Mouse (Mus musculus) midbrain, embryonic 12.5 days (tissue): ENCODE data around the gene Letm1. TPM values are rescaled to one million over a fixed set of nuclear protein-coding genes. Genes with fewer than 3 reads are reported as not detected.
A peak's percentile ranks its signal among the peaks of the same experiment; 100 is the strongest.

Source experiments
- ATAC-seq: fragments of 200-750 bp; cut with Nextera tagmentation; 2 replicates; pipeline ENCODE4 v1.8.0; 2017; ENCODE audit warnings: low read depth, moderate TSS enrichment, moderate library complexity; ENCODE audit not compliant: low FRiP score
- H3K27ac ChIP-seq: fragments of 300-500 bp; sonication (generic); replicated peaks from 2 replicates; pipeline ENCODE4 v1.5.1; 2016; ENCODE audit warnings: mild to moderate bottlenecking
- H3K27me3 ChIP-seq: fragments of 300-500 bp; sonication (generic); 2 replicates; pipeline ENCODE4 v1.6.1; 2016; ENCODE audit warnings: mild to moderate bottlenecking
- H3K36me3 ChIP-seq: fragments of 300-500 bp; sonication (generic); 2 replicates; pipeline ENCODE4 v1.6.1; 2016
- H3K4me1 ChIP-seq: fragments of 300-500 bp; sonication (generic); 2 replicates; pipeline ENCODE4 v1.6.1; 2016
- H3K4me2 ChIP-seq: fragments of 300-500 bp; sonication (generic); replicated peaks from 2 replicates; pipeline ENCODE4 v1.6.1; 2016; ENCODE audit warnings: mild to moderate bottlenecking, moderate library complexity
- H3K4me3 ChIP-seq: fragments of 300-500 bp; sonication (generic); 2 replicates; pipeline ENCODE4 v1.5.1; 2016; ENCODE audit warnings: mild to moderate bottlenecking
- H3K9ac ChIP-seq: fragments of 300-500 bp; sonication (generic); replicated peaks from 2 replicates; pipeline ENCODE4 v1.6.1; 2016; ENCODE audit warnings: mild to moderate bottlenecking, moderate library complexity
- H3K9me3 ChIP-seq: fragments of 300-500 bp; sonication (generic); 2 replicates; pipeline ENCODE4 v1.6.1; 2016; ENCODE audit warnings: mild to moderate bottlenecking
- WGBS: fragments of 180-500 bp; shearing (Covaris S2); methylation state at CpG from one replicate; pipeline ENCODE4 v1.1.7; 2016; 5-methylcytosine and 5-hydroxymethylcytosine counted together
- polyA plus RNA-seq: library from polyadenylated mRNA; unstranded; fragments of >200 nt; fragmentation: Nextera tagmentation; extraction: Ambion mirVana; gene quantifications from 2 replicates; pipeline ENCODE4 v1.2.1, GENCODE M21; 2016

The Letm1 gene
- polyA plus RNA-seq, 1 experiment from 2014 or later, result 54.2 TPM

- Histone ChIP-seq H3K4me3 (no peak overlapping the region), H3K9me3 (no peaks in the 10 kb centered on the region), H3K36me3 (peaks cover 64% of the 10 kb centered on the region), H3K27me3 (peaks cover 20% of the 10 kb centered on the region; the same call in 1 of the 2 replicates), H3K4me1 (0 out of 2 replicates have a peak, but pooled peaks cover 3% of the 10 kb centered on the region), H3K27ac (no peak overlapping the region), H3K9ac (no peak overlapping the region), H3K4me2 (no peak overlapping the region)
- ATAC-seq, result no peak
- 90% methylated on average over 16 of the region's 16 CpGs for WGBS
These were observed 47.1 kb downstream of the Letm1 start for GRCm38 (mm10) chr5:33735412-33736092.

- WGBS, result 94% methylated on average over 12 of the region's 12 CpGs
- ATAC-seq, result no peak
These were observed 48.8 kb downstream of the Letm1 start for GRCm38 (mm10) chr5:33733837-33734236.

GRCm38 (mm10) chr5:33731051-33731450, 51.6 kb downstream of the Letm1 start:
- Histone ChIP-seq H3K4me1 (peaks cover 13% of the 10 kb centered on the region), H3K36me3 (peaks cover 87% of the 10 kb centered on the region), H3K4me3 (no peak overlapping the region), H3K4me2 (no peak overlapping the region), H3K27me3 (peaks cover 62% of the 10 kb centered on the region), H3K27ac (no peak overlapping the region), H3K9me3 (no peaks in the 10 kb centered on the region), H3K9ac (no peak overlapping the region)
- no peak for ATAC-seq
- 72% methylated on average over 21 of the region's 21 CpGs for WGBS

More at GRCm38 (mm10) chr5:33733837-33734236, 48.8 kb downstream of the Letm1 start:
- Histone ChIP-seq H3K27ac (no peak overlapping the region), H3K9me3 (no peaks in the 10 kb centered on the region), H3K4me2 (no peak overlapping the region), H3K4me3 (no peak overlapping the region), H3K27me3 (peaks cover 36% of the 10 kb centered on the region), H3K4me1 (0 out of 2 replicates have a peak, but pooled peaks cover 3% of the 10 kb centered on the region), H3K9ac (no peak overlapping the region), H3K36me3 (peaks cover 82% of the 10 kb centered on the region)

GRCm38 (mm10) chr5:33730516-33730915, 52.1 kb downstream of the Letm1 start:
- no peak for ATAC-seq
- Histone ChIP-seq H3K4me2 (no peak overlapping the region), H3K9ac (0 out of 2 replicates have a peak overlapping the region, but pooled peaks have one; percentile 4), H3K36me3 (peaks cover 83% of the 10 kb centered on the region), H3K4me3 (no peak overlapping the region), H3K4me1 (peaks cover 17% of the 10 kb centered on the region), H3K27me3 (peaks cover 68% of the 10 kb centered on the region), H3K27ac (no peak overlapping the region), H3K9me3 (no peaks in the 10 kb centered on the region)
- WGBS, result 51% methylated on average over 5 of the region's 5 CpGs

- H3K9me3 ChIP-seq, result no peaks in the 10 kb centered on the region
- no peak overlapping the region for H3K4me3 ChIP-seq
- no peak overlapping the region for H3K9ac ChIP-seq
- no peak overlapping the region for H3K27ac ChIP-seq
- WGBS, result 80% methylated on average over 7 of the region's 7 CpGs
- H3K4me1 ChIP-seq, result peaks cover 31% of the 10 kb centered on the region
- peaks cover 66% of the 10 kb centered on the region for H3K36me3 ChIP-seq
- peaks cover 85% of the 10 kb centered on the region for H3K27me3 ChIP-seq
- no peak for ATAC-seq
- no peak overlapping the region for H3K4me2 ChIP-seq
These were observed 53.8 kb downstream of the Letm1 start for GRCm38 (mm10) chr5:33728841-33729240.

- no peak for ATAC-seq
- H3K27ac ChIP-seq, result no peak overlapping the region
- peaks cover 47% of the 10 kb centered on the region for H3K36me3 ChIP-seq
- peak overlapping the region; percentile 1; the same call in 1 of the 2 replicates for H3K9ac ChIP-seq
- 79% methylated on average over 1 of the region's 1 CpGs for WGBS
- peak overlapping the region; percentile 75 for H3K4me2 ChIP-seq
- H3K4me1 ChIP-seq, result peaks cover 42% of the 10 kb centered on the region
- H3K27me3 ChIP-seq, result peaks cover 79% of the 10 kb centered on the region
- H3K9me3 ChIP-seq, result no peaks in the 10 kb centered on the region
- peak overlapping the region; percentile 66; the same call in 1 of the 2 replicates for H3K4me3 ChIP-seq
These were observed 55.7 kb downstream of the Letm1 start for GRCm38 (mm10) chr5:33726891-33727290.

- Histone ChIP-seq H3K4me3 (peak overlapping the region; percentile 66), H3K27ac (no peak overlapping the region), H3K36me3 (peaks cover 40% of the 10 kb centered on the region), H3K27me3 (peaks cover 74% of the 10 kb centered on the region), H3K4me2 (peak overlapping the region; percentile 75), H3K9ac (peak overlapping the region; percentile 1; the same call in 1 of the 2 replicates), H3K9me3 (no peaks in the 10 kb centered on the region), H3K4me1 (peaks cover 50% of the 10 kb centered on the region)
- WGBS, result 81% methylated on average over 7 of the region's 7 CpGs
- no peak for ATAC-seq
These were observed 56.5 kb downstream of the Letm1 start for GRCm38 (mm10) chr5:33726081-33726647.

GRCm38 (mm10) chr5:33723641-33724465, 58.8 kb downstream of the Letm1 start:
- Histone ChIP-seq H3K4me1 (peaks cover 62% of the 10 kb centered on the region), H3K9me3 (no peaks in the 10 kb centered on the region), H3K9ac (peak overlapping the region; percentile 78), H3K27ac (peak overlapping the region; percentile 86), H3K36me3 (peaks cover 17% of the 10 kb centered on the region), H3K4me2 (peak overlapping the region; percentile 75), H3K4me3 (peak overlapping the region; percentile 66), H3K27me3 (peaks cover 77% of the 10 kb centered on the region)
- ATAC-seq, result peak; percentile 75
- WGBS, result under 1% methylated on average over 36 of the region's 36 CpGs

GRCm38 (mm10) chr5:33723019-33723640, 59.5 kb downstream of the Letm1 start:
- WGBS, result 0% methylated on average over 61 of the region's 61 CpGs
- peak; percentile 73 for ATAC-seq
- Histone ChIP-seq H3K4me1 (peaks cover 67% of the 10 kb centered on the region), H3K9ac (peak overlapping the region; percentile 78), H3K4me3 (peak overlapping the region; percentile 66), H3K4me2 (peak overlapping the region; percentile 75), H3K27me3 (peaks cover 78% of the 10 kb centered on the region), H3K27ac (peak overlapping the region; percentile 86), H3K9me3 (no peaks in the 10 kb centered on the region), H3K36me3 (peaks cover 10% of the 10 kb centered on the region; the same call in 1 of the 2 replicates)

- peak overlapping the region; percentile 86 for H3K27ac ChIP-seq
- ATAC-seq, result no peak
- H3K36me3 ChIP-seq, result 0 out of 2 replicates have a peak, but pooled peaks cover 3% of the 10 kb centered on the region
- peaks cover 67% of the 10 kb centered on the region for H3K4me1 ChIP-seq
- WGBS, result under 1% methylated on average over 53 of the region's 53 CpGs
- peaks cover 73% of the 10 kb centered on the region for H3K27me3 ChIP-seq
- H3K9ac ChIP-seq, result peak overlapping the region; percentile 78
- H3K4me2 ChIP-seq, result peak overlapping the region; percentile 75
- H3K9me3 ChIP-seq, result no peaks in the 10 kb centered on the region
- peak overlapping the region; percentile 66 for H3K4me3 ChIP-seq
These were observed 60.2 kb downstream of the Letm1 start for GRCm38 (mm10) chr5:33722266-33723018.
